Mouse (Mus musculus) neural tube, embryonic 13.5 days (tissue): ENCODE measurements around the gene Mks1. TPM values are rescaled to one million over a fixed set of nuclear protein-coding genes. Genes with fewer than 3 reads are reported as not detected.

Experiments used
- ATAC-seq: fragments of 200-750 bp; cut with Nextera tagmentation; 2 replicates; pipeline ENCODE4 v1.8.0; 2017; ENCODE audit warnings: low read depth, mild to moderate bottlenecking, moderate TSS enrichment, moderate library complexity
- H3K27ac ChIP-seq: fragments of 300-500 bp; sonication (generic); replicated peaks from 2 replicates; pipeline ENCODE4 v1.5.1; 2015; ENCODE audit warnings: moderate library complexity, mild to moderate bottlenecking, inconsistent platforms
- H3K27me3 ChIP-seq: fragments of 300-500 bp; sonication (generic); 2 replicates; pipeline ENCODE4 v1.6.1; 2015; ENCODE audit warnings: mild to moderate bottlenecking, inconsistent platforms
- H3K36me3 ChIP-seq: fragments of 300-500 bp; sonication (generic); 2 replicates; pipeline ENCODE4 v1.6.1; 2015; ENCODE audit warnings: mild to moderate bottlenecking, inconsistent platforms
- H3K4me1 ChIP-seq: fragments of 300-500 bp; sonication (generic); replicated peaks from 2 replicates; pipeline ENCODE4 v1.6.1; 2015; ENCODE audit warnings: inconsistent platforms
- H3K4me2 ChIP-seq: fragments of 300-500 bp; sonication (generic); 2 replicates; pipeline ENCODE4 v1.6.1; 2015; ENCODE audit warnings: inconsistent platforms, mild to moderate bottlenecking, moderate library complexity
- H3K4me3 ChIP-seq: fragments of 300-500 bp; sonication (generic); 2 replicates; pipeline ENCODE4 v1.5.1; 2015; ENCODE audit warnings: mild to moderate bottlenecking, inconsistent platforms
- H3K9ac ChIP-seq: fragments of 300-500 bp; sonication (generic); 2 replicates; pipeline ENCODE4 v1.6.1; 2015; ENCODE audit warnings: moderate library complexity, mild to moderate bottlenecking, inconsistent platforms
- H3K9me3 ChIP-seq: fragments of 300-500 bp; sonication (generic); 2 replicates; pipeline ENCODE4 v1.6.1; 2016; ENCODE audit warnings: inconsistent platforms
- WGBS: fragments of 180-500 bp; shearing (Covaris S2); methylation state at CpG from one replicate; pipeline ENCODE4 v1.1.7; 2015; 5-methylcytosine and 5-hydroxymethylcytosine counted together
- polyA plus RNA-seq: library from polyadenylated mRNA; unstranded; fragments of >200 nt; fragmentation: Nextera tagmentation; extraction: Ambion mirVana; gene quantifications from 2 replicates; pipeline ENCODE4 v1.2.1, GENCODE M21; 2015

The Mks1 gene
- 12.7 and 15.0 TPM in 2 replicates for polyA plus RNA-seq

DNA sequence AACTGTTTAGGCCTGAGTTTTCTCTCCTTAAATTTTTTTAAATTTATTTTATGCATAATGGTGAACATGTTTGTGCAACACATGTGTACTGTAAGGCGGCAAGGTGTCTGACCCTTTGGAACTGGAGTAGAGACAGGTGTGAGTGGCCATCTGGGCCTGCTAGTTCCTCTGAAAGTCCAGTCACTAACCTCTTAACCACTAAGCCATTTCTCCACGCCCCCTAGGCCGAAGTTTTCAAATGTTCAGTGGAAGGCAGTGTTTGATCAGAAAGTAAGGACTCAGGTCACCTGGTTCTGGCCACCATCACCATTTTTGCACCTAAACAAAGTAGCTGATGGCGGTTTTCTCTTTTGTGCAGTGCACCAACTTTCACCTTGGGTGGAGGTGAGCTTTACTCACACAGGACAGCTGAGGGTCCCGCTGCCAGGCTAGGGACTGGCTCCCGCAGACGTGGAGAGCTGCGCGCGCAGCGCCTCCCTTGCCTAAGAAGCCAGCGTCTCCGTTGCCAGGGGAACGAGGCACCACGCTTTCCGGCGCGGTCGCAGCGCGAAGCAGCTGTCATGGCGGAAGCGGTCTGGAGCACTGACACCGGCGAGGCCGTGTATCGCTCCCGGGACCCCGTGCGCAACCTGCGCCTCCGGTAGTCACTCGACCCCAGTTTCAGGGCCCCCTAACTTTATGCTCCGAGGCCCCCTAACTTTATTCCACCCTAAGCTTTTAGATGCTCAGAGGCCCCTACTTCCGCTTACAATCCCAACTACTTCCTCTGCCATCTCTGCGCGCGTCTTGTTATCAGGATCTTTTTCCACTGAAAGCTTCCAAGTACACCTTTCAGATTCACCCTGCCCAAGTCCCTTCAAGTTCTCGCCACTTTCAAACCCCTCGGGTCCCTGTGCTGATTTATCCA lies at the start of gene Mks1:
Mks1 (plus strand) TSS at position 526 of the 907 bp plus-strand sequence.
- peak within 1 kb of the TSS; percentile 80 for H3K4me2 ChIP-seq
- H3K4me1 ChIP-seq, result peaks cover 11% of the 10 kb centered on the region
- H3K27me3 ChIP-seq, result no peaks in the 10 kb centered on the region
- peak within 1 kb of the TSS; percentile 80 for H3K27ac ChIP-seq
- H3K9me3 ChIP-seq, result no peaks in the 10 kb centered on the region
- ATAC-seq, result peak; percentile 96
- peak within 1 kb of the TSS; percentile 59 for H3K4me3 ChIP-seq
- 5% methylated on average over 38 of the region's 40 CpGs for WGBS
- H3K9ac ChIP-seq, result peak within 1 kb of the TSS; percentile 76
- peaks cover 14% of the 10 kb centered on the region for H3K36me3 ChIP-seq

DNA sequence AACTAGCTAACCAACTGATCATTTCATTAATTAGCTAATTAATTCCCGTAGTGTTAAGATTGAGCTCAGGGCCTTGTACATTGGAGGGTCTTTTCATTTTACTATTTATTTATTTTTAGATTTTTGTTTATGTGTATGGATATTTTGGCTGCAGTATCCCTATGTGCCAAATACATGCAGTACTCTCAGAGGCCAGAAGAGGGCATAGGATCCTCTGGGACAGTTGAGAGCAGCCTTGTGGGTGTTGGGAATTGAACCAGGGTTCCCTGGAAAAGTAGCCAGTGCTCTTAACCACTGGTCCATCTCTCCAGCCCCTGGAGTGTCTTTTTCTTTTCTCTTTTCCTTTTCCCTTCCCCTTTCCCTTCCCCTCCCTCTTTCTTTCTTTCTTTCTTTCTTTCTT lies 47.6 kb upstream of the Mks1 start:
- no peaks in the 10 kb centered on the region for H3K4me1 ChIP-seq
- no peak overlapping the region for H3K4me2 ChIP-seq
- WGBS, result 69% methylated on average over 1 of the region's 1 CpGs
- ATAC-seq, result no peak
- H3K36me3 ChIP-seq, result no peaks in the 10 kb centered on the region
- H3K27ac ChIP-seq, result no peak overlapping the region
- no peak overlapping the region for H3K4me3 ChIP-seq
- no peaks in the 10 kb centered on the region for H3K27me3 ChIP-seq
- no peak overlapping the region for H3K9ac ChIP-seq
- no peaks in the 10 kb centered on the region for H3K9me3 ChIP-seq

DNA sequence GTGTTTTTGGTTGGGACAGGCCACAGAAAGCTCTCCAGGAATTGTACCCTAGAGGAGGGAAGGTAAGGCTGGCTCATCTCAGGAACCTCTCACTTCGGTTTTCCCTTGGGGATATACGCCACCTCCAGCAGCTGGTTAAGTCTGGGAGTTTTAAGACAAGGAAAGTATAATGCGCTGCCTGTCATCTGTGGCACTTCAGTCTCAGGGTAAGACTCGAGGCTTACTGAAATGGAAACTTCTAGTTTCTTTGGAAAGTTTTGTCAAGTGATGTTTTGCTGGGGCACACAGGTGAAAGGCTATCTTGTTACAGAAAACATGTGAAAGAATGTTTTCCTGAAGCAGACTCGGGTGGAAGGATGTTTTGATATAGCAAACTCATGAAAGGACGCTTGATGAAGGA lies 45.6 kb upstream of the Mks1 start:
- Histone ChIP-seq H3K27me3 (no peaks in the 10 kb centered on the region), H3K36me3 (no peaks in the 10 kb centered on the region), H3K27ac (no peak overlapping the region), H3K9me3 (no peaks in the 10 kb centered on the region), H3K9ac (no peak overlapping the region), H3K4me2 (no peak overlapping the region), H3K4me1 (peaks cover 5% of the 10 kb centered on the region; the same call in 1 of the 2 replicates), H3K4me3 (no peak overlapping the region)
- ATAC-seq, result no peak
- 92% methylated on average over 6 of the region's 6 CpGs for WGBS

DNA sequence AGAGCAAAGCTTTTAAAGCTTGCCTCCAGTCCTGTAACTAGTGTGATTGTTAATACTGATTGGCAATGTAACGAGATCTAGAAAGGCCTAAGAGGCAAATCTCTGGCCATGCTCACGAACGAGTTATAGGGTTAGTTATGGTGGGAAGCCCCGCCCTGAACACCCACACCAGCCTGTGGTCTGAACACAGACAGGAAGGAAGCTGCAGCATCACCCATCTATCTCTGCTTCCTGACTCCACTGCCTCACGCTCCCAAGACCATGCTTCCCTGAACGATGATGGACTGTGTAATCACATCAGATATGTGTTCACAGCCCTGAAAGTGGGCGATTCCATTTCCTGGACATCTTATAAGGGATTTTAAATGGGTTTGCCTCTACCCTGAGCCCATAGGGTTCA lies 44.8 kb upstream of the Mks1 start:
- Histone ChIP-seq H3K9ac (no peak overlapping the region), H3K9me3 (no peaks in the 10 kb centered on the region), H3K27me3 (no peaks in the 10 kb centered on the region), H3K4me2 (no peak overlapping the region), H3K27ac (no peak overlapping the region), H3K4me1 (peaks cover 5% of the 10 kb centered on the region; the same call in 1 of the 2 replicates), H3K4me3 (no peak overlapping the region), H3K36me3 (no peaks in the 10 kb centered on the region)
- no peak for ATAC-seq
- WGBS, result 91% methylated on average over 7 of the region's 7 CpGs

DNA sequence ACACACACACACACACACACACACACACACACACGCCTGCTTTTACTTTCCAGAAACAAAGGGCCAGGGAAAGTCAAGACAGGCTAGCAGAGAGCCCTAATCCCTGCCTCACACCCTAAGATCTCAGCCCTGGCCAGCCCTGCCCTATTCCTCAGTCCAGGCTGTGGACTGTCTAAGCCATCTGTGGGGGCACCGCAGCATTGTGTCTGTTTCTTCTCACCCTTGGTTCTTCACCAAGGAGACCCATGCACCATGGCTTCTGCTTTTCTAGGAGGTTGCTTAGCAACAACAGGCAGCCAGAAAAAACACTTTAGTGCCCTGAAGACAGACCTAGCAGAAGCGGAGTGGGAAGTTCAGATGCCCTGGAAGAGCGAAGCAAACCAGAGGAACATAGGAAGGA lies 41.6 kb upstream of the Mks1 start:
- H3K4me3 ChIP-seq, result no peak overlapping the region
- no peaks in the 10 kb centered on the region for H3K36me3 ChIP-seq
- no peak overlapping the region for H3K9ac ChIP-seq
- no peaks in the 10 kb centered on the region for H3K9me3 ChIP-seq
- H3K4me1 ChIP-seq, result peaks cover 13% of the 10 kb centered on the region
- ATAC-seq, result 0 out of 2 replicates have a peak, but pooled peaks have one; percentile 40
- no peak overlapping the region for H3K27ac ChIP-seq
- no peaks in the 10 kb centered on the region for H3K27me3 ChIP-seq
- WGBS, result 57% methylated on average over 3 of the region's 4 CpGs
- H3K4me2 ChIP-seq, result no peak overlapping the region

DNA sequence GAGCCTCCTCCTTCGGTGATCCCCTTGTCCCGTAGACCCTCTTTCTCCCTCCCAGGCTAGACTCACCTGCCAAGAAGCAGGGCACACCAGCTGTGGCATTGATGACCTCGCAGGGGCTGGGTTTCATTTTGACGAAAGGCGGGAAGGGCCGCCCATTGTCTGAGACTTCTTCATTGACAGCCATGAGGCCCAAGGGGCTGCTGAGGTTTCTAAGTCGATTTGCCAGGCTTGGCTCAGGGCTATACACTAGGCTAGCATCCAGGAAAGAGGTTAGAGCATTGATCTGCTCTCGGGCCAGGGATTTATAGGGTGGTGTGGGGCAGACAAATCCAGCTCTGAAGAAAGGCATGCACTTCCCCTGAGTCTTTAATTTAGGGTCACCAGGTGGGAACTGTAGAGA lies 38.2 kb upstream of the Mks1 start:
- no peak overlapping the region for H3K4me3 ChIP-seq
- H3K9ac ChIP-seq, result no peak overlapping the region
- no peak overlapping the region for H3K27ac ChIP-seq
- peaks cover 5% of the 10 kb centered on the region; the same call in 1 of the 2 replicates for H3K27me3 ChIP-seq
- no peak for ATAC-seq
- 65% methylated on average over 8 of the region's 8 CpGs for WGBS
- no peak overlapping the region for H3K4me2 ChIP-seq
- no peaks in the 10 kb centered on the region for H3K9me3 ChIP-seq
- no peaks in the 10 kb centered on the region for H3K36me3 ChIP-seq
- H3K4me1 ChIP-seq, result peaks cover 24% of the 10 kb centered on the region

DNA sequence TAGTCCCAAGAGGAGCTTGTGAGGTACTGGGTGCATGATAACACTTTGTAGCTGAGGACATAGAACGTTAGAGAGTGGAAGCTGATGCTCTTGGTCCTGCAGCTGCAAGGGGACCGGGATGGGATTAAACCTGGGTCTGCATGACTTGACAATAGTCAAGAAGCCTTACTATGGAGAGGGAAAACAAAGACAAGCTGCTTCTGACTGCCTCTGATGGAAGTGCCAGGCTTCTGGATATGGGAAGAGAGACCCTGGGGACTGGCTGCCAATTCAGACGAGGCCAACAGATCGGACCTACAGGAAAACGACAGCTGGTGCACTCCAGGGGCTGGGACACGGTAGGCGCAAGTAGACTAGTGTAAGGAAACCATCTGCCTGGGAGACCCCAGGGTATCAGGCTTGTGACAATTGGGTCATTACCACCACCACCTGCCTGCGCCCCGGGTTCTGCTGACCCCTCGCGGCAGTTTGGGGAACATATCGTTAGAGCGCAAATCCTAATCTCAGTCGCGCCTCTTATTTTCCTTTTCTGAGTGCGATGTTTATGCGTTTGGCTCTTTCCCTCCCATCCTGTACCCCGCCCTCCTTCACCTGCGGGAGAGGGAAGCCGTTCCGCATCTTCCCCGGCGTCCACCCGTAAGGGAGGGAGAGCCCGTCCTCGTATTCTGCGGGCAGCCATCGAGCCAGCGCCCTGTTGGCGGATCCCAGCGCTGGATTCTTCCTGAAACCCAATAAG lies 36.1 kb upstream of the Mks1 start:
- Histone ChIP-seq H3K9ac (peak overlapping the region; percentile 71), H3K27me3 (peaks cover 5% of the 10 kb centered on the region; the same call in 1 of the 2 replicates), H3K4me3 (peak overlapping the region; percentile 40), H3K36me3 (no peaks in the 10 kb centered on the region), H3K9me3 (no peaks in the 10 kb centered on the region), H3K27ac (peak overlapping the region; percentile 54), H3K4me1 (peaks cover 19% of the 10 kb centered on the region), H3K4me2 (peak overlapping the region; percentile 65)
- 3% methylated on average over 30 of the region's 31 CpGs for WGBS
- ATAC-seq, result peak; percentile 93

DNA sequence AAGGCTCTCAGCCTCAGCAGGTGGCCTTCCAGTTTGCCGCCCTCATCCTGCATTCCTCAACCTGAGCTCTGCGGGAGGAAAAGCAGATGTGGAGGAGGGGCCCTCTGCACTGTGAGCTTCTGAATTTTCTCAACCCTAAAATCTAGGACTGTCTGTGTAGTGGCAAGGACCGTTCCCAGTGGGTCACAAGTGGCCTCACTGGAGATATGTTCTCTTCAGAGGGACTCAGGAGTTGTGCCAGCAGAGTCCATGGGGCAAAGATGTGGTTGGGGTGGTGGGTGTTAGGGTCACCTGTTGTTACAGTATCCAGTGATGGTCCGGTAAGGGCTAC lies 35.6 kb upstream of the Mks1 start:
- H3K36me3 ChIP-seq, result no peaks in the 10 kb centered on the region
- peak; percentile 55; the same call in 1 of the 2 replicates for ATAC-seq
- H3K9ac ChIP-seq, result peak overlapping the region; percentile 71
- peak overlapping the region; percentile 40 for H3K4me3 ChIP-seq
- WGBS, result 28% methylated on average over 4 of the region's 4 CpGs
- H3K27ac ChIP-seq, result peak overlapping the region; percentile 54; the same call in 1 of the 2 replicates
- peaks cover 19% of the 10 kb centered on the region for H3K4me1 ChIP-seq
- H3K9me3 ChIP-seq, result no peaks in the 10 kb centered on the region
- peaks cover 5% of the 10 kb centered on the region; the same call in 1 of the 2 replicates for H3K27me3 ChIP-seq
- H3K4me2 ChIP-seq, result peak overlapping the region; percentile 65

DNA sequence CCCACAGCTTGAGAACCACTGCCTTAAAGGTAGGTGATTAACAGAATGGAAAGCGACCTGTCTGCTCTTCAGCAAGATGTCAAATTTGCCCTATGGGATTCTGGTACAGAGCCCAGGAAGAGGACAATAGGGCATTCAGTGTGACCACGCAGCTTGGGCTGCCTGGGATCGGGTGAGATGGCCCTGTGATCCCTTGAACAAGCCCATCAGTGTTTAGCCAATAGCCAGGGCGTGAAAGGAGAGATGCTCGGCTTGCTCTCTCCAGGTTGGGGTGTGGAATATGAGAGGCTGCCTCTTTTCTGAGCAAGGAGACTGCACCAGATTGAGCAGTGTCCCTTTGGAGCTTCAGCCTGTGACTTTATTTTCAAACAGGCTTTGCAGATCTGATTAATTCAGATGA lies 31.5 kb upstream of the Mks1 start:
- Histone ChIP-seq H3K36me3 (no peaks in the 10 kb centered on the region), H3K9ac (no peak overlapping the region), H3K4me3 (no peak overlapping the region), H3K27me3 (peaks cover 8% of the 10 kb centered on the region; the same call in 1 of the 2 replicates), H3K4me1 (peaks cover 10% of the 10 kb centered on the region), H3K27ac (no peak overlapping the region), H3K9me3 (no peaks in the 10 kb centered on the region), H3K4me2 (no peak overlapping the region)
- ATAC-seq, result no peak
- 60% methylated on average over 5 of the region's 5 CpGs for WGBS

DNA sequence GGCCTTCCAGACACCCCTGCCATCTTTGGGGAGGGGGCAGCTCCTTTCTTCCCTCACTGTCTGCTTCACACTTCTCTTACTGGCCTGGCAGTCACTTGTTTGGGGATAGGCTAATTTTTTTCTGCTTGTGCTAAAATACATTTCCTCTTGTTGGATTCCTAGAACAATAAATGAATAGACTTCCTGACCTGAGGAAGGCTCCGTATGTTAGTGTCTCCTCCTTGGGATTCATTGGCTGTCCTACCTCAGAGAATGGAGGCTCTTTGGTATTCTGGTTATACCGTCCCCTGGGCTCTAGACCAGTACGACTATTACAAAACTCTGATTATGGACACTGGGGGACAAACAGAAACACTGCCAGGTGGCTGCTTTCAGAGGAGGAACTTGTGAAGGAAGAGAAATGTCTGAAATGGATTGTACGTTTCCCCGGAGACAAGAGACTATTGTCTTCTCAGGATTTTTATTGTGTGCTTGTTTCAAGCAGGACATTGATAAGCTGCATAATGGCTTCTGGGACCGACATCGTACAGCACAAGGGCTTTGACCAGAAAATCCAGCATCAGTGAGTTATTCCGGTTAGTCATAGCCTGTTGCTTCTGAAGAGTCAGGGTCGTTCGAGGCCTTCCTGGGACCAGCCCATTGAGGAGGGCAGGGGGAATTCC lies 24.6 kb upstream of the Mks1 start, which contains the start of gene Lpo:
Lpo (minus strand) TSS at position 51 of the 662 bp plus-strand sequence.
- H3K9me3 ChIP-seq, result no peaks in the 10 kb centered on the region
- H3K36me3 ChIP-seq, result no peaks in the 10 kb centered on the region
- 0 out of 2 replicates have a peak, but pooled peaks cover 3% of the 10 kb centered on the region for H3K27me3 ChIP-seq
- H3K27ac ChIP-seq, result no peak within 1 kb of the TSS
- H3K4me1 ChIP-seq, result peaks cover 11% of the 10 kb centered on the region
- H3K9ac ChIP-seq, result no peak within 1 kb of the TSS
- no peak for ATAC-seq
- H3K4me3 ChIP-seq, result no peak within 1 kb of the TSS
- WGBS, result 20% methylated on average over 10 of the region's 10 CpGs
- H3K4me2 ChIP-seq, result no peak within 1 kb of the TSS

DNA sequence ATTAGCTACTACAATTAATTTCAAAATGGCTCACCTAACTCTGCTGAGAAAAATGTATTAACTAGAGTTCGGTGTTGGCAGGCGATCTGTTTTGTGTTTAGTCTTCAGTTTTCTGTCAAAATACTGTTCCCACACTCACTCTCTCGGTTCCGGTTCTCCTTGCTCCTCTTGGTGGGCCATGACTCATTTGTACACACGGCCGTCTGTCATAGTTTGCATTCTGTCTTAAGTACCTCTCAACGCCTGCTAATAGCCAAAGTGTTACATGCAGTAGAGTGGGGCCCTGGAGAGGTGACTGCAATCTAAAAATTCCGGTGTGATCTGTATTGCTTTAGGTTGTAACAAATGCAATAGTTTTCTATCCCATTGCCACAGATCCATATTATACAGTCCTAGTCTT lies 12.3 kb upstream of the Mks1 start:
- Histone ChIP-seq H3K9ac (no peak overlapping the region), H3K4me2 (no peak overlapping the region), H3K9me3 (no peaks in the 10 kb centered on the region), H3K4me3 (no peak overlapping the region), H3K36me3 (no peaks in the 10 kb centered on the region), H3K27me3 (no peaks in the 10 kb centered on the region), H3K4me1 (no peaks in the 10 kb centered on the region), H3K27ac (no peak overlapping the region)
- WGBS, result 90% methylated on average over 8 of the region's 8 CpGs
- ATAC-seq, result no peak

DNA sequence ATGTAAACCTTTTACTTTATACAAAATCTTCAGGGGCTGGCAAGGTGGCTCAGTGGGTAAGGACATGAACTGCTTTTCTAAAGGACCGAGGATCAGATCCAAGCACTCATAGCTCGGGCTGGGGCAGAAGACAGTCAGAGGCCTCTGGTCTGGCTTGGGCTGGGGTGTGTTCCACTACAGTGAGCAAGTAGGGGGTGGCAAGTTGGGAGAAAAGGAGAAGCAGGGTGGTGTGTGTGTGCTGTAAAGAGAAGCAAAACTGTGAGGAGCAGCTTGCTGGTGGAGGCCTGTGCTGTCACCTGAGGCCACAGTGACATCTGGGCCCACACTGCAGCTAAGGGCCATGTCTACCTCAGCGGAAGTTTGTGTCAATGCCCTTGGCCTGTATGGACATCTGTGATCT lies 11.6 kb upstream of the Mks1 start:
- Histone ChIP-seq H3K9ac (no peak overlapping the region), H3K4me1 (no peaks in the 10 kb centered on the region), H3K4me3 (no peak overlapping the region), H3K36me3 (no peaks in the 10 kb centered on the region), H3K27ac (no peak overlapping the region), H3K27me3 (no peaks in the 10 kb centered on the region), H3K9me3 (no peaks in the 10 kb centered on the region), H3K4me2 (no peak overlapping the region)
- no peak for ATAC-seq
- 92% methylated on average over 3 of the region's 3 CpGs for WGBS
